In genomic region chr9:70242112-70242862, GRCm38 (mm10) we compare ENCODE assay signal across 11 mouse cellular contexts. TPM values are rescaled to one million over a fixed set of nuclear protein-coding genes. Genes with fewer than 3 reads are reported as not detected.
DNase-seq lines count a peak whose midpoint lies in the region; ATAC-seq and TF ChIP-seq lines count a peak whose summit lies in the region.
"Had no signal": no experiment of that assay in that cellular context is flagged by ENCODE, and none has a peak within 500 bp of the region (broad histone marks: within the 10 kb centered on the region; RNA-seq: fewer than 3 reads in every experiment).

No protein-coding gene starts in this region.

- no peaks in the 10 kb centered on the region for H3K27me3 ChIP-seq in liver, embryonic 15.5 days
- no peaks in the 10 kb centered on the region for H3K27me3 ChIP-seq in forebrain, embryonic 14.5 days (replicated peaks; ENCODE audit: control insufficient read depth, insufficient read depth, low read length)

- H3K4me2 ChIP-seq in liver, embryonic 15.5 days = no peak overlapping the region
- no peak overlapping the region for H3K4me2 ChIP-seq in forebrain, embryonic 14.5 days (ENCODE audit: low read length)

- 44% methylated on average over 4 of the region's 4 CpGs for whole genome bisulfite sequencing in liver, embryonic 15.5 days (ENCODE audit: insufficient replicate concordance)
- 87% methylated on average over 4 of the region's 4 CpGs for WGBS in forebrain, embryonic 14.5 days

- peak overlapping the region; percentile 72 for H3K27ac ChIP-seq in gastrocnemius, adult 2 months
- peak overlapping the region; percentile 68 for H3K27ac ChIP-seq in liver, embryonic 15.5 days (replicated peaks)
- no peak overlapping the region for H3K27ac ChIP-seq in forebrain, embryonic 14.5 days (ENCODE audit: low read depth, low read length)
- H3K27ac ChIP-seq: macrophage had no signal

- ATAC-seq in liver, embryonic 15.5 days (ENCODE audit: insufficient read depth) = peak; percentile 36; the same call in 1 of the 2 replicates
- no peak for ATAC-seq in forebrain, embryonic 14.5 days

- TF ChIP-seq CTCF in gastrocnemius, adult 2 months (IDR thresholded peaks at IDR 0.05) = no peak

- H3K4me1 ChIP-seq in liver, embryonic 15.5 days (replicated peaks) = peaks cover 4% of the 10 kb centered on the region
- H3K4me1 ChIP-seq in forebrain, embryonic 14.5 days (ENCODE audit: control insufficient read depth, insufficient read depth, low read length) = no peaks in the 10 kb centered on the region

- peak; percentile 41 for DNase-seq in gastrocnemius, adult 2 months
- no peak for DNase-seq in gastrocnemius, postnatal 10 days
- DNase-seq in adrenal gland, postnatal 14 days = peak; percentile 86
- DNase-seq in kidney, adult 9 months = peak; percentile 84
- no peak for DNase-seq in frontal cortex, postnatal 25 days (ENCODE audit: low spot score in 2 of 2)
- DNase-seq in forebrain, embryonic 14.5 days (ENCODE audit: low spot score) = no peak
- DNase-seq in cerebellum, adult 18-20 months = no peak
- DNase-seq: heart, postnatal 4 days; thymus, postnatal 4 days had no signal

- no peaks in the 10 kb centered on the region for H3K36me3 ChIP-seq in liver, embryonic 15.5 days (replicated peaks)
- H3K36me3 ChIP-seq in forebrain, embryonic 14.5 days (ENCODE audit: control insufficient read depth, insufficient read depth, low read length) = no peaks in the 10 kb centered on the region

- no peaks in the 10 kb centered on the region for H3K9me3 ChIP-seq in liver, embryonic 15.5 days (replicated peaks)
- no peaks in the 10 kb centered on the region for H3K9me3 ChIP-seq in forebrain, embryonic 14.5 days (replicated peaks; ENCODE audit: control insufficient read depth, low read length)

- no peak overlapping the region for H3K9ac ChIP-seq in liver, embryonic 15.5 days
- H3K9ac ChIP-seq in forebrain, embryonic 14.5 days (ENCODE audit: low read length) = no peak overlapping the region

- H3K4me3 ChIP-seq in gastrocnemius, adult 2 months = no peak overlapping the region
- H3K4me3 ChIP-seq in liver, embryonic 15.5 days (replicated peaks) = no peak overlapping the region
- H3K4me3 ChIP-seq in forebrain, embryonic 14.5 days (ENCODE audit: low read depth, low read length) = no peak overlapping the region

- intact Hi-C loops in gastrocnemius, adult 2 months (cut with DNase I) = no loop called here

RNA-seq across cellular contexts. Expression of gene Myo1e, which starts 35.1 kb away (rescaled TPM):
- 10 to 100 TPM in 1 of 2 experiments, 1 to 10 TPM in 1; 5.7 to 11.7 TPM for total RNA-seq in gastrocnemius, adult 2 months (2021)
- 10 to 100 TPM; 19.5 to 26.4 TPM for total RNA-seq in gastrocnemius, postnatal 10 days (2021)
- total RNA-seq in adrenal gland, postnatal 14 days (2021) = 21.3 and 22.5 TPM in 2 replicates
- polyA plus RNA-seq in liver, embryonic 15.5 days (2015; fragmentation: Nextera tagmentation; extraction: Ambion mirVana) = 3.5 and 4.2 TPM in 2 replicates
- 4.1 and 6.0 TPM in 2 replicates for polyA plus RNA-seq in forebrain, embryonic 14.5 days (2014; fragmentation: Nextera tagmentation; extraction: Ambion mirVana)

Comparison
In these comparisons a context has a peak if more than half of its experiments do, and no peak if none do; other contexts are left out.
1. DNase-seq: peak in gastrocnemius, adult 2 months (single experiment), adrenal gland, postnatal 14 days (single experiment) and kidney, adult 9 months (single experiment); none in gastrocnemius, postnatal 10 days (single experiment), frontal cortex, postnatal 25 days (0 of 2), forebrain, embryonic 14.5 days (single experiment) and cerebellum, adult 18-20 months (0 of 2).